Mouse (Mus musculus): ENCODE measurements around the gene Actr1b.

GRCm38 (mm10) chr1:36753932-36754675 is 39.9 kb upstream of the Actr1b start:
- no peak for TF ChIP-seq CTCF (IDR thresholded peaks at IDR 0.05; ENCODE audit: low read depth)
- no peak for TF ChIP-seq EP300 (IDR thresholded peaks at IDR 0.05; ENCODE audit: low read depth)

Data from heart, postnatal 0 days (tissue).